Mouse (Mus musculus): Measurements from ENCODE around the gene Pcca. TPM values are rescaled to one million over a fixed set of nuclear protein-coding genes. Genes with fewer than 3 reads are reported as not detected.

Pcca gene
- total RNA-seq, 2 experiments from 2014 or later, result 28.4 to 29.2 TPM

DNA sequence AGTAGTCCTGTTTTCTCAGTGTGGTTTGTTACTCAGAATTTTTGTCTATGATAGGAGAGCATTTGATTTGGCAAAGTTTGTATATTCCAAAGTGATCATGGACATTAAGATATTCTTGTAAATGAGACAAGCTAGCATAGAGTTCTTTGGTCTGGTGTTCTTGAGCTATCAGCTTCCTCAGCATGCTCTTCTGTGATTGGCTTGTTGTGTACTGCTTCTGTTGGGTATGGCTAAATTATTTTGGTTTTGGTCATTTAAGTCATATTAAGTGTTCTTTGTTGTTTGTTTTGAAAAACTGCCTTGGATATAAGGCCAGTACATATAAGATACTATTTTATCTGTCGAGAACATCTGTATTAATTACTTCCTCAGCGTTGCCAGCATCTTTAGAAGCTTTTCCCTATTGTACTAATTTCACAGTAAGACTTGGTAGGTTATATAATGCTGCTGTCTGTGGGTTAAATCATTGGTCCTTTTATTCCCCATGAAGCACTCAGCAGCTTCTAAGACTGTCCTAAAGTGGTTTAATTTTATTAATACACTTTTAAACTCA, 105.1 kb downstream of the Pcca start:
- DNase-seq (ENCODE audit: low spot score in 2 of 2), result no peak

DNA sequence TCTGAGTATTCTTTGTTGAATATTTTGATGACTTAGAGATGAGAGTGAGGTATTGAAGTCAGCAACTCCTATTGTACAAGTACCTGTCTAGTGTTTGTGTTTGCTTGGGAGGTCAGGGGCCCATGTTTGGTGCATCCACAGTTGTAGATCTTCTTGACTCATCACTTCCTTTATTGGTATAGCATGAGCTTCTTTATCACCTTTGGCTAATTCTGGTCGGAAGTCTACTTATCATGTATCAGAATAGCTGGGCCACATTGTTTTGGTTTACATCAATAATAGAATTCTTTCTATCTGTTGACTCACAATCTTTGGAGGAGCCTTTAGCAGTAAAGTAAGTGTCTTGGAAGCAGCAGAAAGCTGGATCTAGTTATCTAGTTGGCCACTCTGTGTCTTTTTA, 108.3 kb downstream of the Pcca start:
- DNase-seq (ENCODE audit: low spot score in 2 of 2), result no peak

DNA sequence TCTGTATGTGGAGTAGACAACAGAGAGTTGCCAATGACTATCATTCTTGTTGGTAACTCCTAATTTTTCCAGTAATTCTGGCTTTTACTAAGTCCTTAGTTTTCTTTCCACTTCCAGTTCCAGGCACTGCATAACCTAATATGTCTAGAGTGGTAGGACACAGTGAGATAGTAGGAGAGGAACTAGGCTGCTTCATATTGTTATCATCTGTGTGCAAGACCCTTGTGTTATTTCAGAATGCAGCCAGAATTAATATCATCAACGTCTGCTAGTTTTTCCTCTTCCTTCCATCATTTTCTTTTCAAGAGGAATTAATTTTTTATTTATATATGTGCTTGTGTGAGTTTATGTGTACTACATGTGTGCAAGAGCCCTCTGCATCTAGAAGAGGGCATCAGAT, 114.1 kb downstream of the Pcca start:
- no peak for DNase-seq (ENCODE audit: low spot score in 2 of 2)

DNA sequence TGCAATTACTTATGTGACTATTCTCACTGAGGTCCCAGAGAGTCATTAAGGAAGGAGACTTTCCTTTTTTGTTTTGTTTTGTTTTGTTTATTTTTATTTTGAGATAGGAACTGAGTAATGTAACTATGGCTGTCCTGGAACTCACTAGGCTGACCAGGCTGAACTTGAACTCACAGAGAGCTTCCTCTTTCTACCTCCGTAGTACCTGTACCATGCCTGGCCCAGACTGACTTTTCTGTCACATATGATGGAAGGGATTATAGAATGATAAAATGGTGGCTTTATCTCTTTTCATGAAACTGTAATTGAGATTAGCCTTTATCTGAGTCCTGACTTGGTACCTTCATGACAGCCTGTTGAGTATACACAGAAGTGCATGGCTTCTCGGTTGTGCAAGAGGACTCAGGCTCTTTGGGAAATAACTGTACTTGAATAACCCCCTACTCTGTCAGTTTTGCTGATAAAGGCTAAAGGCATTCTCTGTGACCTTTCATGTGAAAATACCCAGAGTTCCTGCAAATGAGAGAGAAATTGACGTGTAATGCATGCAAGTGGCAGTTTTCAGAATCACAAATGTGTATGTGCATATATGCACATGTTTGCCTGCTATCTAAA, 115.3 kb downstream of the Pcca start:
- no peak for DNase-seq (ENCODE audit: low spot score in 2 of 2)

DNA sequence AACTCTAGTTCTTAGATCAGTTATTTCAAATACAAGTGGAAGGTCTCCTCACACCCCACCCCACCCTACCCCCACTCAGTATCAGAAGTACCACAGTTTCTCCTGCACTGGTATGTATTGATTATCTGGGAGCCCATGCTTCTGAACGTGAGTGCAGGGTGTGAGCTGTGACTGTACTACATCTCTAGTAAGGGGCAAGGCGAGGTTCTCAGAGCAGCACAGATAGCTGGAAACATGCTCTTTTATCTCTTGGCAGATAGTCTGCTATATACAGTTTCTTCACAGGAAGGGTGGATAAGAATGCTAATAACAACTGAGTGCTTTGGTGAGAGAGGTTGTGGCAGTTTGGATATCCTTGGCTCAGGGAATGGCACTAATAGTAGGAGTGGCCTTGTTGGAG, 117.6 kb downstream of the Pcca start:
- no peak for DNase-seq (ENCODE audit: low spot score in 2 of 2)

DNA sequence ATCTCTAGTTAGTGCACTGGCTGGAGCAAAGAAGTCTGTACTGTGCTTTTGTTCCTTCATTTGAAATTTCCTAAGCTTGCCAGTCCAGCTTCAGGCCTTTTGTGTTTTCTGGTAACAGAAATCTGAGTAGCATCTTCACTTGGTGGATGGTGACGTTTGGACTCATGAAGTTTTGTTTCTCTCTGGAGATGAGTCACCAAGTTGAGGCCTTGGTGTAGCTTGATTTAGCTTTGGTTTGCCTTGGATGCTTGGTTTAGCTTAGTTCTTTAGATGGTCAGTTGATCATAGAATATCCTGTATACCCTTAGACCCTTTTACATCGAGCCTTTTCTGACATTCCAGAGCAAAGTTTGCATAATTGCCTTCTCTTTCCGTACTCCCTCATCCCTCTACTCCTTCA, 141.5 kb downstream of the Pcca start:
- no peak for DNase-seq (ENCODE audit: low spot score in 2 of 2)

DNA sequence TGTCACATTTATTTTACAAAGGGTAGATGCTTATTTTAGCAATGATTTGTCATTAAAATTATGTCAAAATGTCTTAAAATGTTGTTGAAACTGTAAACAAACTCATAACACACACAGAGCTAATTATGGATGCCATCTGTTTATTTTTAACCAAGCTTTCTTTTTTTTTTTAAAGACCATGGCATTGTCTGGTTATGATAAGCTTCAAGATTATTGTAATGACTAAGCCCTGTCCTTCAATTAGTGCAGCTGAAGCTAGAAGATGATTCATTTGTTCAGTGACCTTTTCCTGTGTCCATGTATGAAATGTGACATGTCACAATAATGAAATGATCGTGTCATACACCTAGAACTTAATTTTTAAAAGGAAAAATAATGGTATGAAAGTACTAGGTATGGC, 149.5 kb downstream of the Pcca start:
- DNase-seq (ENCODE audit: low spot score in 2 of 2), result no peak

DNA sequence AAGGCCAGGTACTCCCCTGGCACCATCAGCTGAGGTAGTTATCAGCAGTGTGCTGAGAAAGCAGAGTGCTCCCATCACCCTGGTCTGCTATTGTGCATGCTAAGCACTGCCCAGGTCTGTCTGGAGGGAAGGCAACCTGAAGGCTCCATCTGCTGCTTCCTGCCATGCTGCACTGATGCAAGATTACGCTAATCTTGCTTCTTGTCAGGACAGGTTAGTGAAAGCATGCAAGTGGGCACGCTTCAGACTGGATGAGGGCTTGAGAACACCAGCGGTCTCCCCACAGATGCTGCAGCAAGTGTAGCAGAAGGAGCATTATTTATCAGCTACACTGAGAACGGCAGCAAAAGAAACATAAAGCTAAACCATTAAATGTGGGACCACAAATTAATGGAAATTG, 150.1 kb downstream of the Pcca start:
- no peak for DNase-seq (ENCODE audit: low spot score in 2 of 2)

DNA sequence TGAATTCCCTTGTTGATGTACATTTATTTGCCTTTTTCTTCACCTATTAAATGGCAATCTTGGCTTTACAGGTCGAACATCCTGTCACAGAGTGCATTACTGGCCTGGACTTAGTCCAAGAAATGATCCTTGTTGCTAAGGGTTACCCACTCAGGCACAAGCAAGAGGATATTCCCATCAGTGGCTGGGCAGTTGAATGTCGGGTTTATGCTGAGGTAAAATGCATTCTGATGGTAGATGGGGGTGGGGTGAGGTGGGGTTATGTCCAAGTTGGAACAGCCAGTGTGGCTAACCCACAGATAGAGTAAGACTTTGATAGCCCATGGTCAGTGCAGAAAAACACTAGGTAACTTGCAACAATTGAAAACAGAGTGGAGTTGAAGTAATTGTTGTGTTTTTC, 150.7 kb downstream of the Pcca start:
- no peak for DNase-seq (ENCODE audit: low spot score in 2 of 2)

DNA sequence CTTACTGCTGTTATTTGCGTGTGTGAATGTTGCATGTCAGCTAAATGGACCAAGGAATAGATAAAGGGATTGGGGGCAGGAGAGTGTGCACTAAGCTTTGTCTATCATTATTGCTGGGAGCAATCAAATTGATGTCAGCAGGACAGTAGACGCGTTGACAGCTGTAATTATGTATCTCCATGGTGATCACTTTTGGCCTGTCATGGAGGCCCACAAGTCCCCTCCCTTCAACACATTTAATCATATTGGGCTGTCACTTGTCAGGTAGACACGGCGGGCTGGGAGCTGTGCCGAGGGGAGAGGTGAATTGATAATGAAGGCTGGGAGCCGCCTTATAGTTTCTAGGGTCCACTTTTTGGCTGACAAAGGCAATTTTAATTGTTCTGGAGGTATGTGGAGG, 153.3 kb downstream of the Pcca start:
- no peak for DNase-seq (ENCODE audit: low spot score in 2 of 2)

DNA sequence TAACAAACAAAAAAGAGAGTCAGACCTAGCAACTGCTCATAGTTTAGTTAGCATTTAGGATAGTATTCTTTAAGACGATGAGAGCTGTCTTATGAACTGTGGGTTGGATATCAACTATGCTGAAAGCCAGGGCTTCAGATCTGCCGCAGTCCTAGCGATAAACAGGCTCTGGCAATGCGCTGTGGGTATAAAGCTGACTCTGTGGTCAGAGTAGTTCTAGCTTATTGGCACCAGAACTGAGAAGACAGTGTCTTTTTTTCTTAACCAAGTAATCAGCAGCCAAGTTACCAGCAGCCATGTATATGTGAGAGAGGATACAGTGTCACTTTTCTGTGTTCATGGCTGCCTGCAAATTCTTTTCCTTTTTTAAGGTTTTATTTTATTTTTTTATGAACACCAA, 154.3 kb downstream of the Pcca start:
- DNase-seq (ENCODE audit: low spot score in 2 of 2), result no peak

DNA sequence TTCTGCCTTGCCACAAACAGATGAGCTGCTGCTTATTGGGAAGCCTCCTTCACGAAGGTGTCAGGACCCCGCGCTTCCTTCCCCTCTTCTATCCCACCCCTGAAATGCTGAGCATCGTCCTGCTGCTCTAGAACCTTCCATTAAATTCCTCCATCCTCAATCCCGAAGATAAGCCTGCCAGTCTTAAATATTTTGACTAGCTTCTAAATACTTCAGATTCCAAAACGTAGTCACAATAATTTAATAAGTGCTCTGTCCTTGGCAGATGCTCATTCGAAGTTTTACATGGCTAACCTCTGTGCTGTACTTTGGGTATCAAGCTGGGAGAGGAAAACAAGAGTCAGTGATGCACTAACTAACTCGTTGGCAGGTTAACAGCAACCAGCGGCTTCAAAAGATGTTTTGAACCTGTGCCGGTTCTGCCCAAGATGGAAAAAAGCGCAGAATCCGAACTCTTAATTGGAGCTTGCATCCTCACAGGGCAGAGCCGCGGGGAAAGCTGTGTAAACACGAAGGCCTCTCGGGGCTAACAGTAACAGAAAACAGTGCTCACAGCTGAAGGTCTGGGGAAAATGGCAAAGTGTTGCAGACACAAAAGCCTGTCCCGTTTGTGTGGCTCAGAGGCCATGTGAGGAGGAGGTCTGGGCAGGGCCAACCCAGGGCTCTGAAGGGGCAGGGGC, 155.2 kb downstream of the Pcca start:
- no peak for DNase-seq (ENCODE audit: low spot score in 2 of 2)

DNA sequence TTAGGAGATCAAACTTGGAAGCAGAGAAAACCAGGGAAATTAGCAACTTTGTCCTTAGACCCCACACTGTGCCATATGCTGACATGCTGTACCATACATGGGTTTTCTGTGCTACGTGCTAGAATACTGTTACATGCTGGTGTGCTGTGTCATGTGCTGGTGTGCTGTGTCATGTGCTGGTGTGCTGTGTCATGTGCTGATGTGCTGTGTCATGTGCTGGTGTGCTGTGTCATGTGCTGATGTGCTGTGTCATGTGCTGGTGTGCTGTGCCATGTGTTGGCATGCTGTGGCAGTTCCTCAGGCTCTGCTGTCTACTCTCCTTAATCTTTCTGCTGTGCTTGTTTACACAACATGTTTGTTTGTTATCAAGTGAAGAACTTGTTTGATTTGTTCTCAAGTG, 157.4 kb downstream of the Pcca start:
- DNase-seq (ENCODE audit: low spot score in 2 of 2), result no peak

DNA sequence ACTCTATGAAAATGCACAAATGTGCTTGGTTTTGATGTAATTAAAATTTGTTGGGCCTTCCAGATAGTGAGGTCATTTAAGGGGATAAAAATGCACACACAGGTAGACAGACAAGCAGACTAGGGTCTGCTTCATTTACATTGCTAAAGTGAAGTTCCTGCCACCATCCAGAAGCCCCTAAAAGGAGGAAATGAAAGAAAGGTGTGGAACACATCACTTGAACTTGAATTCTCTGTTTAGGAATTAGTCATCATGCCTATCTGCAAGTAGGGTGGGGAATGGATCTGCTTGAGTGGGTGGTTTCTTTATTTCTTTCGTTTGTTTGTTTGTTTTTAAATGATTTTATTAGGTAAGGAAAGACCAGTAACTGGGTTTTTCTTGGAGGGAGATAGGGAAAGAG, 166.2 kb downstream of the Pcca start:
- no peak for DNase-seq (ENCODE audit: low spot score in 2 of 2)

DNA sequence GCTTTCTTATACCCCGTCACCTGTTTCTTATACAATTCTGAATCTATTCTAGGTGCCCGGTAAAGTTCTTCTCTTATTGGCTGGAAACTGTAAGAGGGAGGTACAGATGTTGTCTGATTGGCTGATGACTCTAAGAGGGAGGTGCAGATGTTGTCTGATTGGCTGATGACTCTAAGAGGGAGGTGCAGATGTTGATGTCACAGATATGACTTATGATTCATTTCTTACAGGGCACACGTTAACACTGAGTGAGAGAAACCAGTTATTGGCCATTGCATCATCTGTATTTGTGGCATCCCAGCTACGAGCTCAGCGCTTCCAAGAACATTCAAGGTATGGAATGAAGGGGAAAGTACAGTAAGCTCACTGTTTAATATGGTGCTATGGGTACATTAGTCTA, 179.7 kb downstream of the Pcca start:
- DNase-seq (ENCODE audit: low spot score in 2 of 2), result no peak

DNA sequence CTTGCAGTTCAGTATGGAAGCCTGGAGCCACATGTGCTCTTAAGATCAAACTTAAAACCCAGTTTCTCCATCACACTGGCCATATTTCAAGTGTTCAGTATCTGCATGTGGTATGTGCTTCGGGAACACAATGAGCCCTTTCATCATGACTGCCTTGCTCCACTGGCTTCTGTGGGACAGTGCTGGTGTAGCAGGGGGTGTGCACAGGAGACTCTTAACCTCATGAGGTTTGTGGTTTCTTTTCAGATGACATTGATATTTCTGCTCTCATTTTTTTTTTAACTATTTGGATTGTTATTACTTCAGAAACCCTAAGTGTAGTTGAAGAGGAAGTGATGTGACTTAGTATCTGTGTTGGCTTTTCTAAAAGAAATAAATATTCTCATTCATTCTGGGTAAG, 180.8 kb downstream of the Pcca start:
- DNase-seq (ENCODE audit: low spot score in 2 of 2), result no peak

DNA sequence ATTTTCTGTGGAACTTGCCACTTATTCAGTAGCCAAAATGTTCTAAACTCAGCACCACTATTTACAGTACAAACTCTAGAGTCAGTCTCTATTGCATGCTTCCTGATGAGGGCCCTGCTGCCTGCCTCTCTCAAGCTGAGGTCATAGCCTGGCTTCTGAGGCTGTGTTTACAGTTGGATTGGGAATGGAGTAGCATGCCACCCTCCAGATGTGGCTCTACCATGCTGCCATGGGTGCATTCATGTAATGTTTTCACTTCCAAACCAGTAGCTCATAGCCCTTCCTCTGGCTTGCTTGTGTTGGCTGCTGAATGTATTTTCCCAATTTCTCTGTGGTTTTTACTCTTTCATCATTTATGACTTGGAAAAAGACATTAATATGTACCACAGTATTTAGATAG, 181.9 kb downstream of the Pcca start:
- DNase-seq (ENCODE audit: low spot score in 2 of 2), result no peak

DNA sequence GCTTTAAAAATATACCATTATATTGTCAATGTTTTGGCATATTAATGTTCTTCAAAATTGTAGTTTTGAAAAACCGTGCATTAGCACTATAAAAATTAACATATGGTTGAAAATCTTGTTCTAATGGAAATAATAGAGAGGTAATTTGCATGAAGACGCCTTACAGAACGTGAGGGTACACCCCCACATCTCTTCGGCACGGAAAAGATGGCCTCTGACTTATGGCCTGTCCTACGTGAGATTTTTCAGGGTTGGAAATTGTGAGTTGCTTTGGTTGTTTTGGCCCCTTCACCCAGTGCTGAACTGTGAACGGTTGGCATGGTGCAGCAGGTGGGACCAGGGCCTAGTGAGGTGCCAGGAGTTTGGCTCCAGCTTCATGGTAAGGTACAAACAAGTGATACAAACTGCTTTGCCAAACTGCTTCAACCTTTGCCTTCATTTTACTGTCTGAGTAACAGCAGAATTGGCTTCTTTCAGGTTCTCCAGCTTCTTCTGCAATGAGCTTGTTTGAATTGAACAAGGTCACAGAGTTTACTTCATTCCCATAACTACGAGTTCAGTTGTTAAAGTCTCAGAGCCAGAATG, 185.5 kb downstream of the Pcca start:
- DNase-seq (ENCODE audit: low spot score in 2 of 2), result no peak

DNA sequence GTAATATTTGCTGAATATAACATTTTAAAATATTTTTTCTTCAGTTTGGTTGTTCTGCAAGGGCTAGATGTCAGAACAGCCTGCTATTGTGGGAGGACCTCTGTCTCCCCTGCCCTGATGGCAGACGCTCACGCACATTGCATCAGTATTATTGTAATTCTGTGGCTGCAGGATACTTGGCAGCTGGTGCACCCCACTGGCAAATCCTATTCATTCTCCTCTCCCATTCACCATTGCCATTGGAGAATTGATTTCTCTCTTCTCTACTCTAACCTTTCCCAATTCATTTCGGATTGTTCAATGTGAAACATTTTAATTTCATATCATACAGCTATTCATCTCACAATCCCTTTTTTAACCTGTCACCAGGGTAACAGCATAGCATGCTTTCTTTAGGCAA, 186.9 kb downstream of the Pcca start:
- DNase-seq (ENCODE audit: low spot score in 2 of 2), result no peak

DNA sequence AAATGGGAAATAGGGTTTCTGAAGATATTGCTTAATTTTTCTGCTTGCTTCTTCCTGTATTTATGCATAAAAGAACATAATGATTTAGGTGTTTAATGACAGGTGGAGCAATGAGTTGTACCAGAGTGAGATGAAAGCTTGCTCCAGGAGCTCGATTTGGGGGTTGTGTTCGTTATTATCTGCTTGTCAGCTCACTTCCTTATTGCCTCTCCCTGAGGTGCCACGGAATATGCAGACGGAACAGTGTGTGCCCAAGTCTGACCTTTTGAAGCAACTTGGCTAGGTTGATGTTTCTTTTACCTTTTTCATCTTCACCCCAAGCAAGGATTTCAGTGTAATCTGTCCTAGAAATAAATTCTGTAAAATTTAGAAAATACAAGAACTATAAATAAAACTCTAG, 187.6 kb downstream of the Pcca start:
- DNase-seq (ENCODE audit: low spot score in 2 of 2), result no peak

DNA sequence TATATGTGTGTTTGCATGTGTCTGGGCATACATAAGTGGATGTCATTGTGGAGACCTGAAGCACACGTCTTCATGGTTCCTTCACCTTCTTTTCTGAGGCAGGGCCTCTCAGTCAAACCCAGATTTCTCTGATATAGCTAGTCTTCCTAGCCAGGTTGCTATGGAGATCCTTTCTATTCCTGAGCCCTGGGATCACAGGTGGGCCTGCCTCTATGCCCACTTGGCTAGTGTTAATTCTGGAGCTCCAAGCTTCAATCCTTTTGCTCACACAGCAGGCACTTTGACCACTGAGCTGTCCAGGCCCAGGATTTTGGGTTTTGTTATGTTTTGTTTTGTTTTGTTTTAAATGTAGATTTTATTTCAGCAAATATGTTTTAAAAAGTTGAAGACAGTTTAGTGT, 192.3 kb downstream of the Pcca start:
- no peak for DNase-seq (ENCODE audit: low spot score in 2 of 2)

DNA sequence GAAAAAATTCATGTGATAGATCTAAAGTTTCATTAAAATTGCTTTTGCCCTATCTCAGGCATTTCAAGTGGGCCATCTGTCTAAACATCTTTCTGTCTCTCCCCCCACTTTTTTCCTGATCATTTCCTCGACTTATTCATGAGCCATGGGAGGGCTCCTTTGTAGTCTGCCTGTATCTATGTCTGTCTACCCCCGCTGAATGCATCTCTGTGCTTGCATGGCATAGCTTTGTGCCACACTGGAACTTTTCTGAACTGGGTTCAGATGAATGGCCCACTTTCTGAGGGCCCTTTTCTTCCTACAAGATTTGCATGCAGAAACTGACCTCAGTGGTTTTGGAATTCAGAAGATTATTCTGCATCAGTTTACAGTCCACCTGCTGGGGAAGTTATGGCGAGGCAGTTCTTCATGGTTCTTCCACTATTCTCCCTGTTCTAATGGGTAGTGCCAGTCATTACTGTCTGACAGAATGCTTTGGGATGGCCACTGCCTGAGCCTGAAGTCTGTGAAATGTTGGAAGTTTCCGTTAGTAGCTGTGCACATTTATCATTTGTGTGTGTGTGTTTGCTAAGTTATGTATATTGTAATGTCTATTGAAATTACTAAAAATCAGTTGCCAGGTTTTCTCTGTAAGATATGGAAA, 195.4 kb downstream of the Pcca start:
- DNase-seq (ENCODE audit: low spot score in 2 of 2), result no peak

Data from gastrocnemius, postnatal 4 days (tissue).